Mouse (Mus musculus) hindbrain, postnatal 0 days (tissue): ENCODE measurements around the gene Dcaf12. TPM values are rescaled to one million over a fixed set of nuclear protein-coding genes. Genes with fewer than 3 reads are reported as not detected.

Experiments used
- ATAC-seq: fragments of 200-750 bp; cut with Nextera tagmentation; 2 replicates; pipeline ENCODE4 v1.8.0; 2017; ENCODE audit warnings: mild to moderate bottlenecking, moderate TSS enrichment, moderate library complexity
- DNase-seq: peaks from one replicate; pipeline ENCODE4 v3.0.0-alpha.2; 2015; ENCODE audit warnings: low spot score
- H3K27ac ChIP-seq: fragments of 300-500 bp; sonication (generic); 2 replicates; pipeline ENCODE4 v1.5.1; 2014; ENCODE audit warnings: mild to moderate bottlenecking
- H3K27me3 ChIP-seq: fragments of 300-500 bp; sonication (generic); 2 replicates; pipeline ENCODE4 v1.6.1; 2014; ENCODE audit warnings: low read length, mixed read lengths; ENCODE audit not compliant: insufficient read depth
- H3K36me3 ChIP-seq: fragments of 300-500 bp; sonication (generic); 2 replicates; pipeline ENCODE4 v1.6.1; 2014; ENCODE audit warnings: low read length, mixed read lengths; ENCODE audit not compliant: insufficient read depth
- H3K4me1 ChIP-seq: fragments of 300-500 bp; sonication (generic); 2 replicates; pipeline ENCODE4 v1.6.1; 2014; ENCODE audit warnings: antibody characterized with exemption, low read length, mixed read lengths; ENCODE audit not compliant: insufficient read depth
- H3K4me2 ChIP-seq: fragments of 300-500 bp; sonication (generic); 2 replicates; pipeline ENCODE4 v1.6.1; 2014; ENCODE audit warnings: low read depth, mild to moderate bottlenecking, low read length, moderate library complexity, mixed read lengths
- H3K4me3 ChIP-seq: fragments of 300-500 bp; sonication (generic); 2 replicates; pipeline ENCODE4 v1.5.1; 2014; ENCODE audit warnings: low read length
- H3K9ac ChIP-seq: fragments of 300-500 bp; sonication (generic); replicated peaks from 2 replicates; pipeline ENCODE4 v1.6.1; 2014; ENCODE audit warnings: mild to moderate bottlenecking, low read length, moderate library complexity, mixed read lengths
- H3K9me3 ChIP-seq: fragments of 300-500 bp; sonication (generic); 2 replicates; pipeline ENCODE4 v1.6.1; 2016; ENCODE audit warnings: low read length, mixed read lengths
- CTCF ChIP-seq: IDR thresholded peaks from 2 replicates; pipeline ENCODE4 v1.5.1; 2016; ENCODE audit warnings: antibody characterized with exemption, control low read depth, low read depth
- WGBS: fragments of 180-500 bp; shearing (Covaris S2); extraction: QIAGEN DNeasy Blood & Tissue Kit; methylation state at CpG from one replicate; pipeline ENCODE4 v1.1.7; 2014; 5-methylcytosine and 5-hydroxymethylcytosine counted together
- polyA plus RNA-seq: library from polyadenylated mRNA; unstranded; fragments of >200 nt; fragmentation: Nextera tagmentation; extraction: Ambion mirVana; gene quantifications from 2 replicates; pipeline ENCODE4 v1.2.1, GENCODE M21; 2015
- total RNA-seq: library from RNA; depleted of rRNA; stranded (reverse); fragments of >200 nt; gene quantifications from 2 replicates; pipeline ENCODE4 v1.2.3, GENCODE M21; 2014

Gene Dcaf12
- total and polyA plus RNA-seq, 2 experiments from 2014 or later, result 53.0 to 64.0 TPM

DNA sequence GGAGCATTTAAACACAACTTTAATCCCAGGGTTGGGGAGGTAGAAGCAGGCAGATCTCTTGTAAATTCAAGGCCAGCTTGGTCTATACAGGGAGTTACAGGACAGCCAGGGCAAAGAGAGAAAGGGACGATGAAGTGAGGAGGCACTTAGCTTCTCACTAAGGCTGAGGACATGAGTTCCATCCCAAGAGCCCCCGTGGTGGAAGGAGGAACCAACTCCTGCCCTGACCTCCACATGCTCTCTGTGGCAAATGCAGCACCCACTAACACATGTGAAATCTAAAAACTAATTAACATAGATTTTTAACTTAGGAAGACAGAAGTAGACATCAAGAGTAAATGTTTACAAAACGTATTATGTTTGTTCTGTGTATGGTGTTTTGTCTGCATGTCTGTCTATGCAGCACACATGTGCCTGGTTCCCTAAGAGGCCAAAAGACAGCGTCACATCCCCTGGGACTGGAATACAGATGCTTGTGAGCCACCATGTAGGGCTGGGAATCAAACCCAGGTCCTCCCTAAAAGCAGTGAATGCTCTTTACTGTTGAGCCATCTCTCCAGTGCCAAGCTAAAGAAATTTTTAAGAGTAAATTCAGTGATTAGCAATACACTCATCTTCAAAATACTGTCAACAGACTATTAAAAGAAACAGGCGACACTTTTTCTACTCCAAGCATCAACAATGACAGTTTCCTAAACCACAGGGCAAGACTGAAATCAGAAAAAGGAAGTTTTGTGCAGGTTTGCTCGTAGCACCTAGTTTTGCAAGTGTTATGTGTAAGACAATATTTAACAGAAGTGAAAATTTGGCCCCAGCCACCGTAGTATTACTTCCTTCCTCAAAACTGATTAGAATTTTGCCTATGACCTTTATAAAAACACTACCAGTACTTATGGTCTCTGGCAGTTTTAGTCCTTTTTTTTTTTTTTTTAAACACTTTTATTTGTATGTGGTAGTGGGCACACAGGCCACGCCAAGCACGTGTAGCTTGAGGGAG is 3.8 kb downstream of the Dcaf12 start:
- Histone ChIP-seq H3K4me1 (peaks cover 10% of the 10 kb centered on the region), H3K4me2 (no peak overlapping the region), H3K27me3 (no peaks in the 10 kb centered on the region), H3K36me3 (peaks cover 3% of the 10 kb centered on the region; the same call in 1 of the 2 replicates), H3K9ac (no peak overlapping the region), H3K4me3 (no peak overlapping the region), H3K9me3 (no peaks in the 10 kb centered on the region), H3K27ac (no peak overlapping the region)
- 90% methylated on average over 9 of the region's 9 CpGs for WGBS
- TF ChIP-seq CTCF, result no peak
- no peak for DNase-seq
- ATAC-seq, result no peak

- 80% methylated on average over 6 of the region's 6 CpGs for WGBS
- Histone ChIP-seq H3K4me3 (no peak overlapping the region), H3K27ac (no peak overlapping the region), H3K4me2 (no peak overlapping the region), H3K27me3 (no peaks in the 10 kb centered on the region), H3K4me1 (no peaks in the 10 kb centered on the region; the same call in 1 of the 2 replicates), H3K9ac (no peak overlapping the region), H3K9me3 (no peaks in the 10 kb centered on the region), H3K36me3 (peaks cover 3% of the 10 kb centered on the region; the same call in 1 of the 2 replicates)
- no peak for DNase-seq
- ATAC-seq, result no peak
- TF ChIP-seq CTCF, result no peak
Measured at GRCm38 (mm10) chr4:41307406-41307805, 7.3 kb downstream of the Dcaf12 start.

- 55% methylated on average over 3 of the region's 3 CpGs for WGBS
- Histone ChIP-seq H3K4me3 (no peak overlapping the region), H3K9me3 (no peaks in the 10 kb centered on the region), H3K36me3 (peaks cover 31% of the 10 kb centered on the region), H3K27ac (peak overlapping the region; percentile 17; the same call in 1 of the 2 replicates), H3K9ac (no peak overlapping the region), H3K27me3 (no peaks in the 10 kb centered on the region), H3K4me1 (no peaks in the 10 kb centered on the region), H3K4me2 (no peak overlapping the region)
- ATAC-seq (no peak), DNase-seq (no peak)
- TF ChIP-seq CTCF, result no peak
Measured at GRCm38 (mm10) chr4:41304302-41304701, 10.4 kb downstream of the Dcaf12 start.

GRCm38 (mm10) chr4:41303671-41304070 is 11.0 kb downstream of the Dcaf12 start:
- 72% methylated on average over 7 of the region's 7 CpGs for WGBS
- TF ChIP-seq CTCF, result no peak
- H3K4me3 ChIP-seq, result no peak overlapping the region
- H3K9me3 ChIP-seq, result no peaks in the 10 kb centered on the region
- ATAC-seq (no peak), DNase-seq (no peak)
- no peaks in the 10 kb centered on the region for H3K27me3 ChIP-seq
- H3K27ac ChIP-seq, result no peak overlapping the region
- H3K4me2 ChIP-seq, result no peak overlapping the region
- peaks cover 37% of the 10 kb centered on the region for H3K36me3 ChIP-seq
- no peak overlapping the region for H3K9ac ChIP-seq
- no peaks in the 10 kb centered on the region for H3K4me1 ChIP-seq

DNA sequence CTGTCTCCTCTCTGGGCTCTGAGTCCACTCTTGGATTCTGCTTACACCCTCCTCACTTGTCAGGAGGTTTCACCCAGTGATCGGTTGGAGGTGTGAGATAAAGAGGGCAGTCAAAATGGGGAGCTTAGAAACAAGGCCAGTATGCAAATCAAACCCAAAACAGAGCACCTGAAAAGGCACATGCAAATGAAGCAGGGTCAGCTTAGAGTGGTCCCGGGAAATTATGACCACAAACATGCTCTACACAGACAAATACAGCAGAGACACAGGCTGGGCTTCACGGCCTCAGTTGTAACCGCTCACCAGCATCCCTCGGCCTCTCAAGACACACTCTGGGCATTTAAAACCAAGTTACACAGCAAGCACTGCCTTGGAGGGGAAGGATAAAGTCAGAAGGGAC is 15.7 kb downstream of the Dcaf12 start:
- no peak for DNase-seq
- H3K4me3 ChIP-seq, result no peak overlapping the region
- H3K4me2 ChIP-seq, result no peak overlapping the region
- H3K9ac ChIP-seq, result no peak overlapping the region
- no peaks in the 10 kb centered on the region for H3K9me3 ChIP-seq
- no peak overlapping the region for H3K27ac ChIP-seq
- H3K27me3 ChIP-seq, result no peaks in the 10 kb centered on the region
- no peak for ATAC-seq
- H3K36me3 ChIP-seq, result peaks cover 60% of the 10 kb centered on the region
- 91% methylated on average over 5 of the region's 5 CpGs for WGBS
- TF ChIP-seq CTCF, result no peak
- H3K4me1 ChIP-seq, result no peaks in the 10 kb centered on the region

GRCm38 (mm10) chr4:41295960-41296359 is 18.7 kb downstream of the Dcaf12 start:
- Histone ChIP-seq H3K4me3 (no peak overlapping the region), H3K36me3 (peaks cover 76% of the 10 kb centered on the region), H3K4me2 (no peak overlapping the region), H3K27me3 (no peaks in the 10 kb centered on the region), H3K4me1 (no peaks in the 10 kb centered on the region), H3K9ac (no peak overlapping the region), H3K27ac (no peak overlapping the region), H3K9me3 (no peaks in the 10 kb centered on the region)
- WGBS, result 95% methylated on average over 7 of the region's 7 CpGs
- ATAC-seq (no peak), DNase-seq (no peak)
- no peak for TF ChIP-seq CTCF

GRCm38 (mm10) chr4:41295507-41295906 is 19.2 kb downstream of the Dcaf12 start:
- H3K4me2 ChIP-seq, result no peak overlapping the region
- no peaks in the 10 kb centered on the region for H3K27me3 ChIP-seq
- ATAC-seq, result no peak
- H3K36me3 ChIP-seq, result peaks cover 75% of the 10 kb centered on the region
- TF ChIP-seq CTCF, result no peak
- H3K4me1 ChIP-seq, result no peaks in the 10 kb centered on the region
- no peak overlapping the region for H3K9ac ChIP-seq
- no peak for DNase-seq
- 92% methylated on average over 11 of the region's 11 CpGs for WGBS
- no peak overlapping the region for H3K4me3 ChIP-seq
- no peak overlapping the region for H3K27ac ChIP-seq
- H3K9me3 ChIP-seq, result no peaks in the 10 kb centered on the region
